Mouse (Mus musculus) testis, postnatal 10 days (tissue): ENCODE measurements at regions not wholly inside any gene's neighbourhood (a gene's known extent, or its start where the extent isn't known, plus 50 kb on each side); places are given as distances from the start of the nearest gene placed in this dataset.

Source experiments
- DNase-seq: peaks from one replicate; pipeline ENCODE4 v3.0.0; 2021; ENCODE audit warnings: low spot score

DNA sequence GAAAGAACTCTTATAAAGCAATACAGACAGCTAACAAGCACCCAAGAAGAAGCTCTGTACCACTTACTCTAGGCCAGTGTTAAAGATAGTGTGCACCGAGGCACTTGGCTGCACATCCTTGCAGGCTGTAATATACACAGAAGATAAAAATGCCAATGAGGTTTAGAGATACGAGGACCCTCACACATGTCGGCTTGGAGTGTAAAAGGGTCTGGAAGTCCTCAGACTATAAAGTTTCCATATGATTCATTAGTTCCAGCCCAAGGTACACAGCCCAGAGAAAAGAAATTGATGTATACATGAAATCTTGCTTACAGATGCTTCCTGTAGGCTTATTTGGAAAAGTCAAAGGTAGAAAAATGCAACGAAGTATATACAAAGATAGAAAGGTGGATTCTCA is 800.3 kb upstream of the Lrrc6 start:
- DNase-seq = no peak

DNA sequence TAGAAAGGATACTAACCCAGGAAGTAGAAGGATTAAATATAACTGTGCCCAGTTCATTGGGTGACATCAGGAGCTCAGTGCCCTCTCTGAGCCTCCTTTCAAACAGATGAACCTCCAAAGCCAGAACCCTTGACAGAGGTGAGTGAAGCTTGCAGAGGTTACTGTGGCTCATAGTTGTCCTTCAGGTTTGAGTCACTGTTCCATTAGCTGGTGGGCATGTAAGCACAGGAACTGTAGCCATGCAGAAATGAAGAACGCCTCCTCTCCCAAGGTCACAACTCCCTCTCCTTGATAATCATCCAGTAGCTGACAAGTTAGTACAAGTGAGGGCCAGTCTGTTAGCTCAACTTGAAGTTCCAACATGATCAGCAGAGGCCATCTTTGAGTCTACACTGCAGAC is 794.1 kb upstream of the Lrrc6 start:
- DNase-seq = no peak

DNA sequence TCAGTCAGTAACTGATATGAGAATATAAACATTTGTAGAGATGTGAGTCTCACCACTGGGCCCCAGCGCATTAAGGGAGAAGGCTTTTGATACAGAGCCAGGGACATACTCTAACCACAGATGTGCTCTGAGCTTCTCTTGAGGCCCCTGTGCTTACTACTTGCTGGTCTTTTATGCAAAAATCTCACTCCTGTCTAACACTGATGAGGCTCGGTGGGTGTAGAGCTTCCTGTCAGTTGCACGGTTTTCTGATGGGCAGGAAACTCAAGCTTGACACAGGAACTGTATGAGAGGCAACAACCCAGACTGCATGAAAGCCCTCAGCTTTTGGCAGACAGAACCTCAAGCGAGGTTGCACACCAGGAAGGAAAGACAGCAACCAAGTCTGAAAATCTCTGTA is 789.0 kb upstream of the Lrrc6 start:
- no peak for DNase-seq

DNA sequence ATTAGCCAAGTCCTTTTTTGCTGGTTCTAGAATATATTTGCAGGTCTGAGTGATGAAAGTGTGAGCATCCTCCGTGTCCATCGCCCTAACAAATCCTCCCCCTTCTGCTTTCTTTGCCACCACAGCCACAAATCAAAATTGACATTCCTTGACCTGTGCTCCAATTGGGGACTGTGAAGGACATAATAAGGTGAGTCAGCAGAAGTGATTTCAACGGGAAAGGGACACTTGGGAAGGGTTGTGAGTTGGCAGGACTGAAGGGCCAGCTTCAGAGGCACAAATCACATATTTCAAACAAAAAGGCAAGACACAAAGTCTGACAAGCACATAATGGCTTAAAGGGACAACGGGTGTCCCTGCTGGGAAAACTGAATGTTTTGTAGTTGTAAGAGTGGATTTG is 784.2 kb upstream of the Lrrc6 start:
- no peak for DNase-seq

DNA sequence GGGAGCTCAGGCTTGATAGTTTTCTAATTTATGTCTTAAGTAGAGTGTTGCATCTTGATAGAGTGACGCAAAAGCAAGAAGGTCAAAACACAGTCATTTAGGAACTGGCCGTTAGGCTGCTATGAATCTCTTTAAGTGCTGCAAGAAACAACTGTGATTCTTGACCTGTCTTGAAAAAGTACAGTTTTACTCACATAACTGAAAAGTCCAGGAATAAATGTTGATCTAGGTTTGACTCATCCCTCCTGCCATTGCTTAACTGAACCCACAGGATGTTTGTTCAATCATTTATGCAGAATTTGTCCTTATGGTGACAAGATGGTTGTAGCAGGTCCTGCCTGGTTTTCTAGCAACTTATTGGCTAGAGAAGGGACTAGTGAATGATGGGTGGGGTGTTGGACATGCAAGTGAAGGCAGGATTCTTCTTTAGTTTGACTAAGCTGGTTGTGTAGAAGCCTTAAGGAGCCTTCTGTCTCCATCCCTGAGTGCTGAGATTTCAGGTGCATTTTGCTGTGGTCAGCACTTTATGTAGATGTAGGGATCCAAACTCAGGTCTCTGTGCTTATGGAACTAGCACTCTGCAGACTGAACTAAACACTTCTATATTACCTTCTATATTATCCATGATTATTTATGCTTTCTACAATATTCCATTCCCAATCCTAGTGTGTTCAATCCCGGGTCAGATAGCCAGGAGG is 782.7 kb upstream of the Lrrc6 start:
- no peak for DNase-seq

DNA sequence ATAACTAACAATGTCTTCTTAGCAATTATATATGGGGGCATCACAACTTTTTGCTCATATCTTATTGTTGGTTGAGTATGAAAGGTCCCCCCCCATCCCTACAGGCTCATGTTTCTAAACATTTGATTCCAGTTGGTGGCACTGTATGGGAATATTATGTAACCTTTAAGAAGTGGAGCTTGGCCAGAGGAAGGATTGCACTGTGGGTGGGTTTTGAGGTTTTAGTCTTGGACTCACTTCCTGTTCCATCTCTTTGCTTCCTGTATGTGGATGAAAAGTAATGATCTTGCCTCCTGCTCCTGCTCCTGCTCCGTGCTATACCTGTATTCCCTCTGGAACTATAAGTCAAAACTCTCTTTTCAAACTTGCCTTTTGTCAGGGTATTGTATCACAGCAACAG is 778.2 kb upstream of the Lrrc6 start:
- DNase-seq = no peak

DNA sequence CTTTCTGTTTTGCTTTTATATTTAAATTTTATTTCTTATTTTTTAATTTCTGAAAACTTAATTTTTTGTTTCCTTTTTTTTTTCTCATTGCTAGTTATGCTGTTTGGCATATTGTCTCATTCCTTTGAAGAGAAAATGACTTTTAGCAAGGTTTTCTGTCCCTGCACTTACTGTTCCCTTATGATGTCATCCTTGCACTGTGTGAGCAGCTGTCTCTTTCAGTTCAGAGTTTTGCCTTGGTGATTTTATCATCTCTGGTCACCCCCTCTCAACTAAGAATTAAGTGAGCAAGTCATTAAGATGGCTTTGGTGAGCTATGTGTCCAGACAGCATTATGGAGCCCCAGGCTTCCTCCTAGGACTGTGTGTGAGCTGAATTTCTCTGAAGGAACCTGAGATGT is 774.3 kb upstream of the Lrrc6 start:
- DNase-seq = no peak

DNA sequence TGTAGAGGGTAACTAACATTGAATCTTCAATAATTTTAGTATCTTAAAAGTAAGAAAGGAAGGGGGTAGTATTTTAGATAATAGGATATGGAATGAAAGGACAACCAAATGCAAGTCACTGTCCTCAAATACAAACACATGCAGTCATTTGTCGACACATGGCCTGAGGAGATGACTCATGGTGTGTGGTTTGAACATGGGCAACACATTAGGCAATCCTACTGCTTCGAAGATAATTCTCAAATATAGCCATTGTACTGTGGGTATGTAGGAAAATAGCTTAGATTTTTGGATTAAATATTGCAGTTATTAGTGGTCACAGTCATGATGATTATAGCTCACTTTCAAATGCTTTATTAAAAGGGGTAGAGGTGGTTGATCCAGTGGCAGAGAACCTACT is 771.7 kb upstream of the Lrrc6 start:
- no peak for DNase-seq

DNA sequence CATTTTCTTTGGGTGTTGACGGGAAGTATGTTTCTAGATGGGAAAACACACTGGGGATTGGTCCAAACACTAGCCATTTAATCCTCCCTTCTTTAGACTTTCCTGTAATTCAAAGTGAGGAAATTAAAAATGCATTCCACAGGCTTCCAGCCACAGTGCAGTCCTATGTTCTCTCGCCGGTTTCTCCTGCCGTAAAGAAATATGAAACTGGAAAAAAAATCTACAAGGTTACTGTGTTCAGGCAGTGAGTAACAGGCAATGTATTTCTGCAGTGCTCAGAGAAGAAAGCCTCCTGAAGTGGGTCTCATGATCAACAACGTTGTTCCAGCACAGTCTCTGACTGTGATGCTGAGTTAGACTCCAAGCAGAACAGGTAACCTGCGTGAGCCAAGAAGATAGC is 763.0 kb upstream of the Lrrc6 start:
- DNase-seq = no peak

DNA sequence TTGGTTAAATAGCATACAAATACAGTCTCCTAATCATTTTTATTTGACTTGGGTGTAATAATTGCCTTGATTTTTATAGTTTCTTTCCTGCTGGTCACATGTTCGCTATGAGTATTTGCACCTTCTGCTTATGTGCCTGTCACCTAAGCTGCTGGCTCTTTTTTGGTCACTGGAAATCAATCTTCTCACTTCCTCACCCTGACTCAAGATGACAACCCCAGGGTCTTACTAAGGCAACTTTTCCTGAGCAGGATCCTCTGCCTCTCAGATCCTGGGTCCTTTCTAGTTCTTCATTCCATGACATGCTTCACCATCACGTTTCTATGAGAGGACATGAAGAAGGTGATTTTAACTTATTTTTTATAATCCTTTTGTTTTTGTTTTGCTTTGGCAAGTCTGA is 762.6 kb upstream of the Lrrc6 start:
- DNase-seq = no peak

DNA sequence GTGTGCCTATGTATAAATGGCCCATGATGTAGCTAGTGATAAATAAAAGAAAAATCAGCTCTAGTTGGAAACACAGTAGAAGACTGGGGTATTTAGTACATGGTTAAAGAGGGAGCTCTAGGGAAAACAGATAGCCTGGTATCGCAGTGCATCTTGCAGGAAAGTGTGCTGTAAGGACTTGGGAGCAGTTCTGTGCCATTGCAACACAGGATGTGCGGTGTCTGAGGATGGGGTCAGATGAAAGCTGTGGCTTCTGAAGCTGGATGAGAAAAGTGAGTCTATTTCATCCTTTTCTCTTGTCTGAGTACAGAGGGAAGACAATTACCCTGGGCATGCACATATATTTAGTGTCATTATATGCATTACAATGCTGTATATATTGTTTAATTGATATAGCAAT is 761.6 kb upstream of the Lrrc6 start:
- no peak for DNase-seq

DNA sequence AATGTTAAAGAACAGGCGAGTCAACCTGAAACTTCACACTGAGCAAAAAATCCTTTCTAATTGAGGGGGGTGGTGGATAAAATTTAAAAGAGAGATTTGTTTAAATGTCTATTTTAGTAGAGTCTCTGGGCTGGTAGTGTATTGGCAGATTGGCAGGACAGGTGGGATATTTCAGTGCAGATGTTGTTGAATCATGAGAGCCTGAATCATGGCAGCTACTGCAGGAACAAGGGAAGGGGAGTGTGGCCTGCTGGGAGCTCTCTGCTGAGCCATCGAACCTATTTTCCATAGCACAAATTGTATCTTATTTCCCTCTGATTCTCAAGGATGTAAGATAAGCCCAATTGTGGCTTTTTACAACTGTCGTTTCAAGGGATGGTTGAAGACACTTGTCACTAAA is 760.0 kb upstream of the Lrrc6 start:
- no peak for DNase-seq

DNA sequence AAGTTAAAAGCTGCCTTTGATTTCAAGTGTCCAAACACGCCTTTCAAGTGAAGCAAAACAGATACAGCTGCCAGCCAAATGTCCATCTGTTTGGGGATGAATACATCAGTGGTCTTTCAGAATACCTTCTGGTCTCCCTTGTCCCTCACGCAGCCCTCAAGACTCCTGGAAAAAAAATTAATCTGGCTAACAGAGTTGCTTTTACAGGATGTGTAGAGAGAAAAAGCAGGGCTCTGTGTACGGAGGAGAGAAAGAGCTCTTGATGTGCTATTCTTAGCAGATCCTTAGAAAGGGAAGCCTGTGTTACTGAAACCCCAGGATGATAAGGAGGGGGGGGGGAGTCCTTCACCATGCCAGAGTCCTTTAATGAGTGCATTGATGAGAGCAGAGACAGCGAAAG is 748.4 kb upstream of the Lrrc6 start:
- no peak for DNase-seq

DNA sequence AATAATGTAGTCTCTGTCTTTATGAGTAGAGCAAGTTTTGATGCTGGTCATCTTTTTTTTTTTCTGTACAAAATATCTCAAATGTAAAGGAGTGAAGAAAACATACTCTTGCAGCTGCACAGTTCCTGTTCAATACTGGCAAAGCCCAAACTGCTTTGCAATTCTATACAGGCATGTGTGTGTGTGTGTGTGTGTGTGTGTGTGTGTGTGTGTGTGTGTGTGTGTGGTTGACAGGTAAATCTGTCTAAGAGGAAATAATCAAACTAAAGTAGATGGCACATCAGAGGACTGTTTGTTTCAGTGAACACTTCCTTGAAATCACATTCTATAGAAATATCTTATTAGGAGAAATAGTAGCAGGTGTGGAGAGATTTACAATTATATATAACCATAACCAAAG is 747.8 kb upstream of the Lrrc6 start:
- no peak for DNase-seq

DNA sequence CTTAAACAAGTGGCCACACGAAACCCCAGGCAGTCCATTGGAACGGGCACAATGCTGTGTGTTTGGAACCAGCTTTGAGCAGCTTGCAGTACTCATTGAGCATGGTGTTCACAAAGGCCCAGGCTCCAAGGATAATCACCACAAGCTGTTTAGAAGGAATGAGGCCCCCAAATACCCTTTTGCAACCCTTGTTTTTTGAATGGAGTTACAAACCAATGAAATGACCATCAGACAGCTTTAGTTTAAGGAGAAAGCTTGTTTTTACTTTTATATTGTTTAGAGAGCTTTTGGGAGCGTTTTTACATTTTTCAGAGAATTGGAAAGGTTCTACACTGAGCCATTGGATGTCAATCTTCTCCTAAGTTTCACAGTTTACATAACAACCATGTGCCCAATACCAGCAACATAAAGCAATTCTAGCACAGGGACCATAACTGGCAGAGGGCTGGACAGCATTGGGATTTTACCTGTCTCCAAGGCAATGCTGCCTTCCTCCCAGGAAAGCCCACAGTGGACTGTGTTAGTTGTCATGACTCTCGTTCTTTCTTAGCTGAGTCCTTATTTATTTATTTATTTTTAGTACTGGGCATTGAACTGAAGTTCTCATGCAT is 745.1 kb upstream of the Lrrc6 start:
- DNase-seq = no peak

DNA sequence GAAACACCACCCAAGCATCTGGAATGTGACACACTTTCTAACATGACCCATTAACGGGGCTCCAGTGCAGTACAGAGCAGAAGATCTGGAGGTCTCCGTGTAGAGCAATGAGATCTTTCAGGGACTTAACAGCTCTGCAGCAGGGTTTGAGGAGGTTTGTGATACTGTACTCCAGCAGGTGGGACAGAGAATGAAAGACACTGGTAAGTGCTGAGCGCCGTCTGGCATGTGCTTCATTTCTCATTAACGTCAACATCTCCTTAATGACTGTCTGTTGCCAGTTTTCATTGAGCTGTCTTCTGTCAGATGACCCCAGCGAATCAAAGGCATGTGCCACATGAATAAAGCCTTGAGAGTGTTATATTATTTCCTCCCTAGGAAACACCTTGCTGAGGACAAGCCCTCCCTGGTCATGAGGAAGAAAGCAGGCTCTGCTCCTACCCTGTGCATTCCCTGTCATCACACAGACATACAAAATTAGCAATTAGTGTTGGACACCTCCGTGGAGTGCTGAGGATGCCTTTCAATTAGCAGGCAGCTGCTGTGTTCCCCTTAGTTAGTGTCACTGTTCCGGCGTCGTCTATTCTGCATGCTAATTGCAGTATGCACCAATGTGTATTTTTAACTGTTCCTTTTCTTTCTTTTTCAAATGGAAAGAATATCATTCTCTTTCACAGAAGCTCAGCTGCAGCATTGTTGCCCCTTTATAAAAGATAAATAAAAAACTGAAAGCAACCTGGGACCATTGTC is 744.4 kb upstream of the Lrrc6 start:
- DNase-seq = no peak

DNA sequence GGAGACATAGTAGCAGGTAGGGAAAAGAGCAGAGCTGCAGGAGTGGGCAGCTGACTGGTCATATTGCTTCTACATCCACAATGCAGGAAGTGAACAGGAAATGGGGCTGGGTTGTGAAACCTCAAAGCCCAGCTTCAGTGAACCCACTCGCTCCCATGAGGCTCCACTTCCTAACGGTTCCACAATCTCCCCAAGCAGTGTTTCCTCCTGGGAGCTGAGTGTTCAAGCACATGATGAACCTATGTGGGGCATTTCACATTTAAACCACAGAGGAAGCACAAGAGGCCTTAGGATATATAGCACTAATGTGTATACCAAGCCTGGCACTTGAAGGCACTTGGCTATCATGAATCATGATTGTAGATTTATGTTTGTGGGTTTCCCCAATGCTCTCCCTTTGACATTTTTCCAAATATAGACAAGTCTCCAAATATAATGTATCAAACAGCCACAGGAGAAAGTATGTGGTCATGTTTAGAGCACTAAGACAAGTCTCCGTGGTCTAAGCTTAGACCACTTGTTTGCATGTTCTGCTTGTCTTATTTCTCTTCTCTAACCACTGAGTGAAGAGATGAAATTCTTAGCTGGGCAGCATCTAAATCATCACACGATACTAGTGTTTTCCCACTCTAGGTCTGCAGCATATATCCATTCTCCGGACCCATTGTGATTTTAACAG is 734.5 kb upstream of the Lrrc6 start:
- DNase-seq = no peak

DNA sequence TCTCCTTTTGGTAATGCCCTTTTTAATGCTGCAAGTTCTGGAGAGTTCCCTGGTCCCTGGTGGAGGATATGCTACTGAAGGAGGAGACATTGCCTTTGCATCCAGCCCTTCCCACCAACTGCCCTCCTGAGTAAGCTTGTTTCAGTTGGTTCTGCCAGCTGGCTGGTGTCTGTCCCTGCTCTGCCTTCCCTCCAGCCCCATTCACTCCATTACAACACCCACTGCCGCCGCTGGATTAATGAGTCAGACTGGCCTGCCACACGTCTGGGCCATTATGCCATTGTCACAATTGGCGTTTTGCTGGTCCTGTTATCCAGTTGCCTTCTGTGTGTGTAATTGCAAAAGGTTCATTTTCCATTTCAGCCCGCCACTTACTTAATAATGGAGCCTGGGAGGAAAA is 728.6 kb upstream of the Lrrc6 start:
- DNase-seq = no peak

DNA sequence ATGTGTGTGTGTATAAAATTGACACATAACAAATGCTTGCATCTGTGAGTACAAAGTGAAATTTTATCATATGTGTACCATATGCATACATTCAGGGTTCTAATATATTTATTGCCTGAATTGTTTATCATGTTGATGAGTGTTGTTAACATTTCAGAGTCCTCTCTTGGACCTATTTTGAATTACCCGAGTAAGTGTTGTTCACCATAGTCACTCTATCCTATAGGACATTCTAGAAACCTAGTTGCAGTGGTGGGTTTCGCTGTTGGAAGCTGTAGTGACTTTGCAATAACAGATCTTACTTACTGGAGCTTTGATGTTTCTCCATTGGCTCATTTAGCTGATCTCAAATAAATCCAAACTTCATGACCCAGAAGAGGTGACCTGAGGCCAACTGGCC is 727.9 kb upstream of the Lrrc6 start:
- DNase-seq = no peak

DNA sequence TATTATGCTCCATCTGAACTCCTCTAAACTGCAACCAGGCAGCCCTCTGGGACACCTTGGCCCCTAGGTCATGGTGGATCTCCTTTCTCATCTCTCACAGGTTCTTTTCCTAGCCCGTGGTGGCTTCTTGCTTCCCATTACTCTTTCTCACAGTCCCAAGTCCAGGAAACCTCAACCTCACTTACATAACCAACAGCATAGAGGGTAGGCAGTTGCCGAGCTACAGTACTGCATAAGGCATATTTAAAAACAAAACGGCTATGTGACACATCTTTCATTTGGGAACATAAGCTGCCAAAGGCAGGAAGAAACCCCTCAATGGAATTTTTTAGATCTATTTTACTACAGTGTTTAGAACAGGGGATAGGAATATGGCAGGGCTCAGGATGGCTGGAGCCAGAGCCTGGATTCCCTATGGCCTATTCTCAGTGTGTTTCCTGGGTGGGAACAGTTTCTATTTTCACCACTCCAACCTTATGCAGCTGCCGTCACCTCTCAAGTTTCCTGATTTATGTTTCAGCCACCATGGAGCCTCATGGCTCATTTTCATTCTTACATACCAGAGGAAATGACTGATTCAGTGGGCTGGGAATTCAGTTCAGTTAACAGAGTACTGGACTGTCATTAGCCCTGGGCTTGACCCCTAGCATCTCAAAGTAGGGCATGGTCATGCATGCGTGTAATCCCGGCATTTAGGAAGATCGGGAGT is 726.9 kb upstream of the Lrrc6 start:
- no peak for DNase-seq

DNA sequence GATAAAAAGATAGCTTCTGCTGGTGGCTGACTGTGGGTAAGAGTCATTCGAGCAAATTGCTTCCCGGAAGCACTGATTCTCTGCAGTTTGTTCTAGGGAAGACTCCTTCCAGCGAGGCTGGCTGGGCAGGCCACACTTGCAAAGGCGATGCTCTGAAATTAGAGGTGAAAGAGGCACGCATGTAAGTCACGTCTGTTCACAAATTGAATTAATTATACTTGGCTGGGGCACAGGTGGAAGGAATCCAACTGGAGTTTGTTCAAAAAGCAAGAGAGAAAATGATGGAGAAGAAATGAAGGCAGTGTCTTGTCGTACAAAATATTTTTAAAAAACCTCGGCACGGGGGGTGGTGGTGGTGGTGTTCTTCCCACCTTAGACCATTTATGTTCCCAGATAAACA is 726.2 kb upstream of the Lrrc6 start:
- no peak for DNase-seq
